Mouse (Mus musculus): ENCODE results near the gene 0610037L13Rik.

The 0610037L13Rik gene

DNA sequence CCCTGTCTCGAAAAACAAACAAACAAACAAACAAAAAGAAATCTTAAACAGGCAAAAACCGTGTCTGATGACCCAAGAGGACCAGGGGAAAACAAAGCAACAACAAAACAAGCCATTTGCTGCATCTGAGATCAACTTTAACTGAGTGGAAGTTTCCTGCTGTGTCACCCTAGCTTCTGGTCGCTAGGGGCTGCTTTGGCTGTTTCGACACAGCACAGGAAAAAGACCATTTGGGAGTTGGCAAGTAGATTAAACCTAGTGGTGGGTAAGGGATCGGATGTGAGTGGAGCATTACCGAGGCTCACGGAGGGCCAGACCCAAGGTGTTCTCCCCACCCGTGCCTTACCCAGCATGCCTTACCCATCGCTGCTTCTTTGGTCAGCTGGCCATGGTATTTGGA is 16.9 kb downstream of the 0610037L13Rik start:
- no peak for DNase-seq (ENCODE audit: extremely low read depth, insufficient read length, low spot score)

DNA sequence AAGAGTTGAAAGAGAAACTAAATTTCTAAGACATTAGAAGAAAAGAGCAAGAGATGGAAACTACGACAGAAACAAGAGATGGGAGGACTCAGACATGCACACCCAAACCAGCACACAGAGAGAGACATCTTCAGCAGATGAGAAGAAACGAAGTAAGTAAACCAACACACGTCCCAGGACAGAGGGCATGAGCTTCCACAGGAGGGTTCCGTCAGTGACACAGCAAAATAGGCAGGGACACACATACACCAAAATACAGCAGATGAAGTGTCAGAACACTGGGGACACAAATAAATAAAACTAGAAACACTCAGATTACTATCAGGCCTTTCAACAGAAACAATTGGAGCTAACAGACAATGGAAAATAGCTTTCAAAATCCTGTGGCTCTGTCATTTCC is 20.4 kb downstream of the 0610037L13Rik start:
- no peak for DNase-seq (ENCODE audit: extremely low read depth, insufficient read length, low spot score)

DNA sequence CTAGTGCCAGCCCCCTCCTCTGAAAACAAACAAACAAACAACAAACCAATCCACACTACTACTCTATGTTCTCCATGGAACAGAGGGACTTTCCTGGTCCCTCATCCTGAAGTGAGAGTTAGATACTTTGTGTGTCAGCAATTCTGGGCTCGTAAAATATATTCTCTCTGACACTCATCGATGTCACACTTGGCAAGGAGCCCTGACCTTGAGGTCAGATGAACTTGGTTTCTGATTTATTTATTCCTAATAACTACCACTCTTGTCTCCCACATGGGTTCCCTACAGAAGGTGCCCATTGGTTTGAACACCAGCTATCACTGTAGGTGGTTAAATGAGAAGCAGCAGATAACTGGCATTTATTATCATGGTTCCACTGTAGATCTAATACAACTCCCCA is 30.7 kb downstream of the 0610037L13Rik start:
- DNase-seq (ENCODE audit: extremely low read depth, insufficient read length, low spot score): no peak

DNA sequence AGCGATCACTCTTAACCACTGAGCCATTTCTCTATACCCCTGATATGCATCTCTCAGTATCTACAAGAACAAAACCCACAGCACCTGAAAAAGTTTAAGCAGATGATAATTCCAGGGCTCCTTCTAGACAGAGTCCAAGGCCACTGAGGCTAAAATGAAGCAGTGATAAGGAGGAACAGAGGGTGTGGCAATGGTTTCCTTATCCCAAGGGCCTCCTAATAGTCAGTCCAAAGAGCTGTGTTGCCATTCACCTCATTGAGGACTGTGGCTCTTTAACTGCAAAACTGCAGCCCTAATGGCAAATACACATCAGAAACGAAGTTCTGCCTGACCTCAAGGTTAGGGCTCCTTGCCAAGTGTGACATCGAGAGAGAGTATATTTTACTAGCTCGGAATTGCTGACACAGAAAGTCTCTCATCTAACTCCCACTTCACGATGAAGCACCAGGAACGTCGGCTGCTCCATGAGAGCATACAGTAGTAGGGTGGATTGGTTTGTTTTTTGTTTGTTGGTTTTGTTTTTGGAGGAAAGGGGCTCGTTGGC is 31.6 kb downstream of the 0610037L13Rik start:
- DNase-seq (ENCODE audit: extremely low read depth, insufficient read length, low spot score): no peak

DNA sequence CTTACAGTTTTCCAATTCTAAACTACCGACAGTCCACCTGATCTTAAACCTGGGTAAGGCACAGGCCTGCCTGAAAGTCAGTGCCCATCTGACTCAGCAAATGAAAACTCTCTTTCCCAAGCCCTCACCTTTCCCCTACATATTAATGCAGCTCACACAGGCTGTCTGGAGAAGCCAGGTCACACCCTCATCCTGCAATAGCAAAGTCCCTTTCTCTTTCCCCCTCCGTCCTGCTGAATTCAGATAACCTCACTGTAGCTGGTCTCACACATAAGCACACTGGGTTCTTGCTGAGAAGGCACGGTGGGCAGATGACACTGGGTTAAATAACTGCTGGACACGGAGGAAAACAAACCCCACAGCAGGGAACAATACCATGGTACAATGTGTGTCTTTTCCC is 32.3 kb downstream of the 0610037L13Rik start:
- DNase-seq (ENCODE audit: extremely low read depth, insufficient read length, low spot score): no peak

DNA sequence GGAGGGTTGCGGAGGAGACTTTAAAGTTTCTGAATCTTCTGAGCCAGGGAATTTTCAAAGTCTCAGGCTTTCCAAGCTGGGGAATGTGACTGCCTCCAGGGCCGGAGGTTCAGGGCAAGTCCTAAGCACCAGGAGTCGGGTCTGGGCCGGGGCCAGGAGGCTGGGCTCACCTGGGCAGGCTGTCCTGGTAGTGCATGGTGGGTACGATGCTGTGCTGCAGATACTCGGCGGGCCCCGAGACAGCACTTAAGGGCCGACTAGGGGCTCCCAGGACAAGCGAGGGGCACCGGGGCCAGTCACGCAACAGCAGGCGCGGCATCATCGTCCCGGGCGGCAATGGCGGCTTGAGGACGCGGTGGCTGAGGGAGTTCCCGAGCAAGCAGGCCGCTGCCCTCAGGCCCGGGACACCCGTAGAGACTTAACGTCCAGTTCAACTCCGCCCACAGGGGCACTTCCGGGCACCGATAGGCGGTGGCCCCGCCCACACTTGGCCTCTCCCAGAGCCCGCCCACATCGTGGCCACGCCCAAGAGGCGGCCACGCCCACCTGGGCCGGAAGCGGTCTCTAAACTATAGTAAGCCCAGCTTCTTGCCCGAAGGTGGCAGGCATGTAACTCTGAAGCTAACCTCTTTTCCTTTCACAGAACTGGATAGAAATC is 33.7 kb downstream of the 0610037L13Rik start, which contains the start of gene Cpt2:
Cpt2 (minus strand) TSS at position 466 of the 658 bp plus-strand sequence.
- peak; percentile 97 for DNase-seq (ENCODE audit: extremely low read depth, insufficient read length, low spot score)

DNA sequence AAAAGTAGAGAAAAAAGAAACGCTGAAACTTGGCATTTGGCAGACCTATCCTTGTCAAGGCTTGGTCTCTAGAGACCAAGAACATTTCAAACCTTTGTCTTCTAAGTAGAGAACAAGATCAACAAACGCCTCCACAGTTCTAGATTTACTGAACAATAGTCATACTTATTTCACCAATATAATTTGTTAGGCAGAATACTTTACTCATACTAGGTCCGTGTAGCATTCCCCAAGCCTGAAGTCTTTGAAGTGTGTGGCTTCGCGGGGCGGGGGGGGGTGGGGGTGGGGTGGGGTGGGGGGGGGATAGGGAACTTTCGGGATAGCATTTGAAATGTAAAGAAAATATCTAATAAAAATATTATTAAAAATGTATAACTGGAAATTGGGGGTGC is 34.2 kb downstream of the 0610037L13Rik start:
- DNase-seq (ENCODE audit: extremely low read depth, insufficient read length, low spot score): no peak

DNA sequence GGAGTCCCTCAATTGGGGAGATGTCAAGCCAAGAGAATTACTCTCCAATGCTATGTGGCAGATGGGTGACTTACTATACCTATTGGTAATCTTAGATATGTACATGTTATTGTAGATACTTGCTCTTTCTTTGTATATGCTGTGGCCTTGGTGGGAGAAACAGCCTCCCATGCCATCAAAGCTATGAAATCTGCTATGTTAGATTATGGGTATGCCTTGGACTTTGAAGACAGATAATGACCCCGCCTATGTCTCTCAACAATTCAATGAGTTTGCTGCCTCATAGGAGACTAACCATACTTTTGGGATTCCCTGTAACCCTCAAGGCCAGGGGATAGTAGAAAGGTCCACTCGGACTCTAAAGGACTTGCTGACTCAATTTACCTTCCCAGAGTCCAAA is 38.7 kb downstream of the 0610037L13Rik start:
- no peak for DNase-seq (ENCODE audit: extremely low read depth, insufficient read length, low spot score)

DNA sequence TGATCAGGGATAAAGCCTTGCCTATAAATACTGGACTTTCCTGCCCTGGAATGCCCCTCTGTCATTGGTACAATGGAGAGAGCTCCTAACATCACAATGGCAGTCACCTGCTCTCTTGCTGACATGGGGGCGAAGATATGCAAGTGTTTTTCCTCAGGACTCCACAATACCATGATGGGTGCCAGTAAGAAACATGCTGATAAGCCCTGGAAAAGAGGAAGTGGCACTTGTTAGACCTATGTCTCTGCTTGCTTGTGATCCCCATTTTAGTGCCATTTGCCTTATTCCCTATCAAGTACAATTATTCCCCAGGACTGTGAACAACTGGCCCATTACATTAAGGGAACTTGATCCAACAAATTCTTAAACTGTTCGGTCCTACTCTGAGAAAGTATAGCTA is 39.1 kb downstream of the 0610037L13Rik start:
- no peak for DNase-seq (ENCODE audit: extremely low read depth, insufficient read length, low spot score)

DNA sequence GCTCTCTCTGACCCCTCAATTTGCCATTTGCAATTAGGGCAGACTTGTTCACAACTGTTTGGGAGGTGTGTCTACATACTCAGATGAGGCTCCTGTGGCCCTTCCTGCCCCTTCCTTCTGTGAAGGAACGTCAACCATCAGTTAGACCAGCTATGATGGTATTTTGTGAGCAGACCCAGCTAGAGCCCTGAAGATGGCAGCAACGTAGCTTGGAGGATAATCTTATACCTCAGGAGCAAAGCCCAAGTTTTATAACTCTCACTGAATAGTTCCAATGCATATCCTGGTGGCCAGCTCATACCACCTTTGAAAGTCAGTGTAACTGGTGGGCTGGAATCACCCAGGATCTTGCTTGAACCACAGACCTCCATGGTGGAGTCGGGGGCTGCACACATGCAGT is 41.8 kb downstream of the 0610037L13Rik start:
- no peak for DNase-seq (ENCODE audit: extremely low read depth, insufficient read length, low spot score)

DNA sequence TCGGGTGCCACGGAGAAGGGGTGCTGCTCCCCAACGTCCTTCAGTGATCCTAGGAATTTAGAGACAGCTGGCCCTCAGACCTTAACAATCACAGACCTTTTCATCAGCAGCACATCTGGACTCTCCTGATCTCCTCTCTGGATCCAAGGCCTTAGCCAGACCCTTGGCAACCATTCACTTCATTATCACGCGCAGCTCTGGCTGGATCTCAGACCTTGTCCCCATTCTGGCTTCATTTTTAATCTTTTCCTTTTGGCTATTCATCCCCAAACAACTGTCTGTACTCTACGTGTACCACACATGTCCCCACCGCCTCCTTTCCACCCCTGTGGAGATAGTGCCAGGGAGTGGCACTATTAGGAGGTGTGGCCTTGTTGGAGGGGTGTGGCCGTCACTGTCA is 43.6 kb downstream of the 0610037L13Rik start:
- DNase-seq (ENCODE audit: extremely low read depth, insufficient read length, low spot score): no peak

DNA sequence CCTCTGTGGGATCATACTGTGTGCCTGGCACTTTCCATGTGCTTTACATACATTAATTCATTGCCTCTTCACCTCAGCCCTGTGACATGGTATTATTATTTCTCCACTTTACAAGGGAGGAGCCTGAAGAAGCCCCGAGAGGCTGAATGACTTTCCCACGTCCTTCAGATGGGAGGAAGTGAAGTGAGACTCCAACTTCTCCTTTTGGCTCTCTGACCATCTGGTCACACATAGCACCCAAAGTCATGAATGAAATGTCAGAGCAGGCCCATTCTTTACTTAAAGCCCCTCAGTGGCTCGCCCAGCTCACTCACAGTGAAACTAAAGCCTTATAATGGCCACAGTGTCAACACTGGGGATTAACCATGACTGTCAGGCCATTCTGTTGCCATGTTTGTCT is 45.6 kb downstream of the 0610037L13Rik start:
- DNase-seq (ENCODE audit: extremely low read depth, insufficient read length, low spot score): no peak

DNA sequence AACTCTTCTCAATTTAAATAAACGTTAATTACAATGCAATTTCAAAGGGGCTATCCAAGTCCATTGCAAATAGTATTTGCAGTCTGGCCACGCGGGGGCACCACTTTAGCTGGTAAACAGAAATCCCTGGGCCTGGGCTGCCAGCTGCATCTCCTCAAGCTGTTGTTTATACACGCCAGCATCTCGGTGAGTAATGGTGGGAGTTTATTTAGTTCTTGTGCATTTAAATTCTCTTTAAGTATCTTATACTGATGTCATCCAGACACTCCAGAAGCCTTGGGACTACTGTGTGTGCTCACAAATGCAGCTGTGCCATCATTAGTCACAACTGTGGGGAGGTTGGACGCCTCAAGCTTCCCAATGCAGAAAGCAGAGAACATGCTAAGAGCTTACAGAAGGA is 47.7 kb downstream of the 0610037L13Rik start:
- DNase-seq (ENCODE audit: extremely low read depth, insufficient read length, low spot score): no peak

DNA sequence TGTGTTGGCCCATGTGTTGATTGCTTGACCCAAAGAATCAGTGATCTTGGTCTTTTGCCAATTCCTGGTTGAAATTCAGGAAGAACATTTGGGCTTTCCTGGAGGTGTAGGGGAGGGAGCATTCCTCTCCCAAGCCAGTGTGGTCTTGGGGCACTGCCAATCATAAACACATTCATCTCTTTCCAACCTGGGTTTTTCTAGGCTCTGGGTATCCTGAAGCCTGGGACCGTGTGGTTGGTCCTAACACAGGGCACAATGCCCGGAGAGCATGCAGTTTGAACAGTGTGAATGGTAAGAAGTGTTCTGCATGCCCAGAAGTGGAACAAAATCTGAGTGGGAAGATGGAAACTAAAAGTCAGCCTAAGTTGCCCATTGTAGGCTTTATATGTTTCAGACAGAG is 48.5 kb downstream of the 0610037L13Rik start:
- DNase-seq (ENCODE audit: extremely low read depth, insufficient read length, low spot score): no peak

DNA sequence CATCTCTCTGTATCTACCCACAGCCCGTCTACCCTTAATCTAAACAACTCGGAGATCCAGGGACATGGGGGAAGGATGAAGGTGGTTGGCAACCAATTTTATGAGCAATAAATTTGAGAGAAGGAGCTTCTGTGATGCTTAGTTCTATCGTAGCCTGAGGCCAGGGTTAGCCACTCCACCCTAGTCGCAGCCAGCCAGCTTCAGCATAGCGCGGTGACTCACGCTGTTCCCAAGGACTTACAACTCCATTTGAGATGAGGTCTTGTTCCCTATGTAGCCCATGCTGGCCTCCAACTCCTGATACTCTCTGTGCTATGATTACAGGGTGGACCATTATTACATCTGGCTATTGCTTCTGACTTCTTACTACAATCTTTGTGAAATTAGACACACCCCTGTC is 53.1 kb downstream of the 0610037L13Rik start:
- DNase-seq (ENCODE audit: extremely low read depth, insufficient read length, low spot score): no peak

DNA sequence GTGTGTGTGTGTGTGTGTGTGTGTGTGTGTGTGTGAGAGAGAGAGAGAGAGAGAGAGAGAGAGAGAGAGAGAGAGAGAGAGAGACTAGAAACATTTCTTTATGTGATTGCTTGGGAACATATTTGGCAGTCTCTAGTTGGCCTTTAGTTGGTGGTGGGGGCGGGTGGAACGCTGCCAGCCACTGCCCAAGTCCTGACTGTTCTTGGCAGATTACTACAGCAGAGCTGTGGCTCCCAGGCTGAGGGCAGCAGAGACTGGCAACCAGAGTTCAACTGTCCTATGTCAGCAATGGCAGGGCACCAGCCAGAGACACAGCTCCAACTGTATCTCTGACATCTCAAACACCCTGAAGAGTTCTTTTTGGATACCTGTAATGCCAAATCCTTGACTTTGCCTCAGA is 54.5 kb downstream of the 0610037L13Rik start:
- no peak for DNase-seq (ENCODE audit: extremely low read depth, insufficient read length, low spot score)

Data from 3134 (cell line).